Mouse (Mus musculus) CH12.LX (cell line): Measurements from ENCODE around the gene Tmem150a.

Experiments used
- CHD2 ChIP-seq: IDR thresholded peaks from 2 replicates; pipeline ENCODE4 v1.6.1; 2011; ENCODE audit warnings: low read length, improper control_type of control experiment
- CTCF ChIP-seq, 2 experiments: IDR thresholded peaks in 1 of 2; conservative IDR thresholded peaks in 1 of 2; 2 replicates each; pipeline ENCODE4 v1.5.1; 2011 to 2012; ENCODE audit warnings: low read depth in 2 of 2, low read length in 2 of 2, improper control_type of control experiment in 1 of 2, inconsistent platforms in 1 of 2, mild to moderate bottlenecking in 1 of 2, moderate library complexity in 1 of 2
- EP300 ChIP-seq: IDR thresholded peaks from 2 replicates; pipeline ENCODE4 v1.6.1; 2011; ENCODE audit warnings: low read length, improper control_type of control experiment
- MAFK ChIP-seq: IDR thresholded peaks from 2 replicates; pipeline ENCODE4 v1.6.1; 2011; ENCODE audit warnings: low read length, improper control_type of control experiment; ENCODE audit not compliant: insufficient replicate concordance
- MAZ ChIP-seq: IDR thresholded peaks from 2 replicates; pipeline ENCODE4 v1.6.1; 2012; ENCODE audit warnings: low read depth, mild to moderate bottlenecking, inconsistent platforms, low read length, improper control_type of control experiment, moderate library complexity
- MXI1 ChIP-seq: IDR thresholded peaks from 2 replicates; pipeline ENCODE4 v1.6.1; 2011; ENCODE audit warnings: mild to moderate bottlenecking, low read depth, low read length, improper control_type of control experiment
- MYC ChIP-seq: IDR thresholded peaks from 2 replicates; pipeline ENCODE4 v1.6.1; 2011; ENCODE audit warnings: low read depth, mild to moderate bottlenecking, improper control_type of control experiment, low read length
- NELFE ChIP-seq: IDR thresholded peaks from 2 replicates; pipeline ENCODE4 v1.6.1; 2011; ENCODE audit warnings: low read depth, low read length, improper control_type of control experiment
- POLR2A ChIP-seq: IDR thresholded peaks from 2 replicates; pipeline ENCODE4 v1.6.1; 2011; ENCODE audit warnings: low read depth, mild to moderate bottlenecking, improper control_type of control experiment, low read length
- POLR2AphosphoS2 ChIP-seq: IDR thresholded peaks from 2 replicates; pipeline ENCODE4 v1.6.1; 2011; ENCODE audit warnings: low read depth, low read length, improper control_type of control experiment
- UBTF ChIP-seq: IDR thresholded peaks from 2 replicates; pipeline ENCODE4 v1.6.1; 2012; ENCODE audit warnings: low read depth, mild to moderate bottlenecking, inconsistent platforms, low read length, improper control_type of control experiment, moderate library complexity
- ZMIZ1 ChIP-seq: IDR thresholded peaks from 2 replicates; pipeline ENCODE4 v1.6.1; 2012; ENCODE audit warnings: low read depth, mild to moderate bottlenecking, inconsistent platforms, low read length, improper control_type of control experiment

GRCm38 (mm10) chr6:72388791-72389329 is 33.6 kb downstream of the Tmem150a start:
- TF ChIP-seq POLR2A (no peak), CTCF (conservative IDR thresholded peaks at IDR 0.05 in 1 of 2, IDR thresholded peaks at IDR 0.05 in 1 of 2; ENCODE audit: low read depth in 2 of 2, low read length in 2 of 2) (no peak), MXI1 (no peak), ZMIZ1 (no peak), MAZ (no peak), EP300 (no peak), MYC (no peak), POLR2AphosphoS2 (no peak), NELFE (no peak), UBTF (no peak), MAFK (no peak), CHD2 (no peak)
